Mouse (Mus musculus): ENCODE measurements around the gene Gm11555.

DNA sequence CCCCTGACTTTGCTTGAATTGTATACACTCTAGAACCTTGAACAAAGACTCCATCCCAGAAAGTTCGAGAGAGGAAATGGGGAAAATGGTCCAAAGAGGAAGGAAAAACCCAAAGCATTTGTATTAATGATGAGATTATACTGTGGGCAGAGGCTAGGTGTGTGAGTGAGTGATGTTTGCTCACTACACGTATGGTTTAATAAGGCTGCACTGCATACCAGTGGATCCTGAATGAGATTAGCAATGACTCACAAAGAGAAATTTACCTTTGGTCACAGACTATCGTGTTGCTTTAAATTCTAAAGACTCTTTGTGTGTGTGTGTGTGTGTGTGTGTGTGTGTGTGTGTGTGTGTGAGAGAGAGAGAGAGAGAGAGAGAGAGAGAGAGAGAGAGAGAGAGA, 19.1 kb downstream of the Gm11555 start:
- no peak for TF ChIP-seq POLR2A (IDR thresholded peaks at IDR 0.05; ENCODE audit: borderline replicate concordance, control insufficient read depth, low read depth, low read length)
- TF ChIP-seq CTCF (IDR thresholded peaks at IDR 0.05; ENCODE audit: control insufficient read depth, insufficient read depth, low read length), result no peak

Measured in bone marrow, adult 2 months (tissue).